22 mouse cellular contexts compared by ENCODE assay signal in genomic region chr4:43187439-43187838, GRCm38 (mm10).
DNase-seq lines count a peak whose midpoint lies in the region; ATAC-seq and TF ChIP-seq lines count a peak whose summit lies in the region.
"Had no signal": no experiment of that assay in that cellular context is flagged by ENCODE, and none has a peak within 500 bp of the region (broad histone marks: within the 10 kb centered on the region; RNA-seq: fewer than 3 reads in every experiment).

No protein-coding gene starts in this region.

- CTCF ChIA-PET in Patski (lab: Charles Lee), result no interaction called here

- no peak for TF ChIP-seq CTCF in Patski (IDR thresholded peaks at IDR 0.05)
- TF ChIP-seq CTCF in brain, embryonic 14.5 days (IDR thresholded peaks at IDR 0.05; ENCODE audit: borderline replicate concordance, extremely low read depth, insufficient read depth, insufficient read length), result no peak

- ATAC-seq in Patski, result peak; percentile 51
- no peak for ATAC-seq in erythroid progenitor cell, adult 5-6 weeks (replicated peaks; ENCODE audit: low FRiP score, poor library complexity, severe bottlenecking)
- ATAC-seq: CD4-positive, CD25-positive, alpha-beta regulatory T cell, adult 4 months; forebrain, embryonic 13.5 days; forebrain, embryonic 16.5 days had no signal

- in situ Hi-C loops in Patski (cut with MboI; ENCODE audit: low pct_unique_long_range_greater_than_20kb), result no loop called here

- intact Hi-C loops in heart, postnatal 25 days (cut with DNase I), result no loop called here

- H3K27me3 ChIP-seq in Patski, result no peaks in the 10 kb centered on the region
- H3K27me3 ChIP-seq: CH12.LX; embryonic facial prominence, embryonic 12.5 days; forebrain, embryonic 13.5 days had no signal

- TF ChIP-seq POLR2A in brain, embryonic 14.5 days (IDR thresholded peaks at IDR 0.05; ENCODE audit: borderline replicate concordance, extremely low read depth, insufficient read depth, insufficient read length, poor library complexity, severe bottlenecking), result no peak

- POLR2A ChIA-PET in Patski (lab: Charles Lee), result no interaction called here

- DNase-seq in 3T3-L1 (ENCODE audit: low read depth, low spot score) (peak; percentile 17), Patski (ENCODE audit: low read depth, low spot score) (peak; percentile 17)
- peak; percentile 73 for DNase-seq in Muller cell, postnatal 12 days (ENCODE audit: inconsistent ontology term)
- DNase-seq in brain, embryonic 14.5 days (ENCODE audit: low read depth), result peak; percentile 19
- DNase-seq in ovary, postnatal 14 days (ENCODE audit: low spot score), result no peak
- DNase-seq in kidney, adult 9 months, result no peak
- DNase-seq in heart, postnatal 25 days (ENCODE audit: low spot score), result no peak
- DNase-seq: adrenal gland, adult 2 months; adrenal gland, postnatal 10 days; adrenal gland, postnatal 36 days; B cell, adult 2 months; cerebellum, adult 11-12 months; cerebellum, adult 2 months; cerebellum, adult 9-10 months; cerebellum, postnatal 10 days; cerebellum, postnatal 25 days had no signal

Comparison
In these comparisons a context has a peak if more than half of its experiments do, and no peak if none do; other contexts are left out.
1. DNase-seq: peak in 3T3-L1 (single experiment), Muller cell, postnatal 12 days (single experiment), Patski (single experiment) and brain, embryonic 14.5 days (single experiment); none in ovary, postnatal 14 days (single experiment), kidney, adult 9 months (single experiment) and heart, postnatal 25 days (single experiment).